18 mouse cellular contexts compared by ENCODE assay signal in genomic region chr7:74252066-74252465, GRCm38 (mm10).
DNase-seq lines count a peak whose midpoint lies in the region; ATAC-seq and TF ChIP-seq lines count a peak whose summit lies in the region.
"Had no signal": no experiment of that assay in that cellular context is flagged by ENCODE, and none has a peak within 500 bp of the region (broad histone marks: within the 10 kb centered on the region; RNA-seq: fewer than 3 reads in every experiment).

No protein-coding gene starts in this region.

- no peaks in the 10 kb centered on the region for H3K9me3 ChIP-seq in lung, postnatal 0 days (ENCODE audit: low read length)
- H3K9me3 ChIP-seq: forebrain, embryonic 10.5 days; heart, embryonic 12.5 days; hindbrain, embryonic 13.5 days; limb, embryonic 10.5 days; stomach, embryonic 15.5 days had no signal

- DNase-seq in kidney, adult 2 months = peak; percentile 2
- DNase-seq in kidney, postnatal 36 days = no peak
- DNase-seq in gastrocnemius, adult 8-10 months (ENCODE audit: low spot score in 2 of 2) = peak; percentile 54 to 72
- DNase-seq in lung, postnatal 0 days (ENCODE audit: low spot score) = peak; percentile 25
- no peak for DNase-seq in testis, postnatal 10 days (ENCODE audit: low spot score)
- no peak for DNase-seq in thymus, postnatal 36 days
- DNase-seq: cerebellum, postnatal 25 days; heart, postnatal 14 days; kidney, postnatal 4 days; lung, embryonic 14.5 days; right cerebral cortex, postnatal 25 days had no signal

- peak; percentile 57 for ATAC-seq in lung, postnatal 0 days
- ATAC-seq in granulocyte monocyte progenitor cell, adult 5-6 weeks (replicated peaks; ENCODE audit: poor library complexity, severe bottlenecking) = no peak
- ATAC-seq: inflammation-experienced regulatory T-cells, adult 6 months had no signal

- TF ChIP-seq EP300 in lung, postnatal 0 days (IDR thresholded peaks at IDR 0.05) = no peak

- no peak overlapping the region for H3K9ac ChIP-seq in lung, postnatal 0 days (replicated peaks; ENCODE audit: low read depth)
- H3K9ac ChIP-seq: heart, embryonic 12.5 days; hindbrain, embryonic 13.5 days; lung, embryonic 14.5 days; stomach, embryonic 15.5 days had no signal

- H3K4me2 ChIP-seq in lung, postnatal 0 days (replicated peaks; ENCODE audit: low read depth, low read length) = no peak overlapping the region
- H3K4me2 ChIP-seq: heart, embryonic 12.5 days; hindbrain, embryonic 13.5 days; lung, embryonic 14.5 days; stomach, embryonic 15.5 days had no signal

- 73% methylated on average over 2 of the region's 2 CpGs for WGBS in kidney, adult 2 months
- WGBS in lung, postnatal 0 days = 64% methylated on average over 2 of the region's 2 CpGs

- H3K27ac ChIP-seq in kidney, adult 2 months (ENCODE audit: insufficient read depth, low read depth, low read length) = no peak overlapping the region
- no peak overlapping the region for H3K27ac ChIP-seq in lung, postnatal 0 days (ENCODE audit: low read length)
- H3K27ac ChIP-seq: forebrain, embryonic 10.5 days; hindbrain, embryonic 13.5 days; limb, embryonic 10.5 days; stomach, embryonic 15.5 days had no signal

- TF ChIP-seq POLR2A in kidney, adult 2 months (IDR thresholded peaks at IDR 0.05; ENCODE audit: low read depth, low read length) = no peak

- no peaks in the 10 kb centered on the region for H3K36me3 ChIP-seq in kidney, adult 2 months (ENCODE audit: control insufficient read depth, insufficient read depth, low read length)
- H3K36me3 ChIP-seq in lung, postnatal 0 days (ENCODE audit: insufficient read depth, low read length) = no peaks in the 10 kb centered on the region
- H3K36me3 ChIP-seq: forebrain, embryonic 10.5 days; heart, embryonic 12.5 days; hindbrain, embryonic 13.5 days; limb, embryonic 10.5 days; stomach, embryonic 15.5 days had no signal

- TF ChIP-seq CTCF in kidney, adult 2 months (conservative IDR thresholded peaks at IDR 0.05; ENCODE audit: insufficient read depth, insufficient read length, low read depth, low read length) = no peak
- TF ChIP-seq CTCF in lung, postnatal 0 days (IDR thresholded peaks at IDR 0.05) = no peak

- H3K4me1 ChIP-seq in kidney, adult 2 months (ENCODE audit: control insufficient read depth, insufficient read depth, low read length) = no peaks in the 10 kb centered on the region
- H3K4me1 ChIP-seq in lung, postnatal 0 days (ENCODE audit: insufficient read depth, low read depth, low read length) = no peaks in the 10 kb centered on the region
- H3K4me1 ChIP-seq: forebrain, embryonic 10.5 days; heart, embryonic 12.5 days; hindbrain, embryonic 13.5 days; limb, embryonic 10.5 days; stomach, embryonic 15.5 days had no signal

- H3K4me3 ChIP-seq in kidney, adult 2 months (ENCODE audit: insufficient read depth, low read depth, low read length) = no peak overlapping the region
- no peak overlapping the region for H3K4me3 ChIP-seq in lung, postnatal 0 days (ENCODE audit: low read depth, low read length)
- H3K4me3 ChIP-seq: forebrain, embryonic 10.5 days; heart, embryonic 12.5 days; hindbrain, embryonic 13.5 days; limb, embryonic 10.5 days; stomach, embryonic 15.5 days had no signal

- no peaks in the 10 kb centered on the region for H3K27me3 ChIP-seq in kidney, adult 2 months (replicated peaks; ENCODE audit: control insufficient read depth, insufficient read depth, low read length)
- H3K27me3 ChIP-seq in lung, postnatal 0 days (replicated peaks; ENCODE audit: insufficient read depth, low read length) = no peaks in the 10 kb centered on the region
- H3K27me3 ChIP-seq: heart, embryonic 12.5 days; hindbrain, embryonic 13.5 days; stomach, embryonic 15.5 days had no signal

Comparison
In these comparisons a context has a peak if more than half of its experiments do, and no peak if none do; other contexts are left out.
1. DNase-seq: peak in kidney, adult 2 months (single experiment), gastrocnemius, adult 8-10 months (2 of 2) and lung, postnatal 0 days (single experiment); none in kidney, postnatal 36 days (0 of 2), testis, postnatal 10 days (single experiment) and thymus, postnatal 36 days (0 of 2).